Mouse (Mus musculus) midbrain, embryonic 15.5 days (tissue): Measurements from ENCODE around the gene Pdzd2. TPM values are rescaled to one million over a fixed set of nuclear protein-coding genes. Genes with fewer than 3 reads are reported as not detected.

Experiments
- ATAC-seq: fragments of 200-750 bp; cut with Nextera tagmentation; replicated peaks from 2 replicates; pipeline ENCODE4 v1.8.0; 2017; ENCODE audit warnings: moderate TSS enrichment
- H3K27ac ChIP-seq: fragments of 300-500 bp; sonication (generic); 2 replicates; pipeline ENCODE4 v1.5.1; 2015; ENCODE audit warnings: mild to moderate bottlenecking, inconsistent platforms
- H3K27me3 ChIP-seq: fragments of 300-500 bp; sonication (generic); replicated peaks from 2 replicates; pipeline ENCODE4 v1.6.1; 2015; ENCODE audit warnings: inconsistent platforms
- H3K36me3 ChIP-seq: fragments of 300-500 bp; sonication (generic); replicated peaks from 2 replicates; pipeline ENCODE4 v1.6.1; 2015; ENCODE audit warnings: inconsistent platforms
- H3K4me1 ChIP-seq: fragments of 300-500 bp; sonication (generic); 2 replicates; pipeline ENCODE4 v1.6.1; 2015; ENCODE audit warnings: inconsistent platforms
- H3K4me2 ChIP-seq: fragments of 300-500 bp; sonication (generic); 2 replicates; pipeline ENCODE4 v1.6.1; 2015; ENCODE audit warnings: inconsistent platforms, mild to moderate bottlenecking, moderate library complexity
- H3K4me3 ChIP-seq: fragments of 300-500 bp; sonication (generic); 2 replicates; pipeline ENCODE4 v1.5.1; 2015; ENCODE audit warnings: mild to moderate bottlenecking, inconsistent platforms
- H3K9ac ChIP-seq: fragments of 300-500 bp; sonication (generic); 2 replicates; pipeline ENCODE4 v1.6.1; 2015; ENCODE audit warnings: mild to moderate bottlenecking, inconsistent platforms
- H3K9me3 ChIP-seq: fragments of 300-500 bp; sonication (generic); 2 replicates; pipeline ENCODE4 v1.6.1; 2016; ENCODE audit warnings: inconsistent platforms
- WGBS: fragments of 180-500 bp; shearing (Covaris S2); methylation state at CpG from one replicate; pipeline ENCODE4 v1.1.7; 2015; ENCODE audit warnings: mixed read lengths; 5-methylcytosine and 5-hydroxymethylcytosine counted together
- polyA plus RNA-seq: library from polyadenylated mRNA; unstranded; fragments of >200 nt; fragmentation: Nextera tagmentation; extraction: Ambion mirVana; gene quantifications from 2 replicates; pipeline ENCODE4 v1.2.1, GENCODE M21; 2015

Gene Pdzd2
- polyA plus RNA-seq, 1 experiment from 2014 or later: 17.5 TPM

DNA sequence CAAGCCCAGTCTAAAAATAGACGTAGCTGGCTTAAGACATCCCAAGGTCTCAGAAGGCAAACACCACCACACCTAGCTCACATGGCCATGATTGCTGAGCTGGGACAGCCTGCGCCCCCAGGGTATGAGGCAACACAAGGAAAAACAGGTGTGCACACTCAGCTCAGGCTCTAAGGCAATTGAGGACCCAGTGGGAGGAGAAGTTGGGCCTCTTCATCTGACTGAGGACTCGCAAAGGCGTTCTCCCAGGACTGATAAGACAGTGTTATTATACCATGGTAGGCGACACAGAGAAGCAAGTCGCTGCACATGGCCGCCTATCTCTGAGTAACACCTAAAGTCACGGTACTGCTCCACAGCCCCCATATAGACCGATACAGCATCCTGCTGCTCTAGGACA, 235.8 kb downstream of the Pdzd2 start:
- Histone ChIP-seq H3K4me2 (no peak overlapping the region), H3K9ac (no peak overlapping the region), H3K36me3 (no peaks in the 10 kb centered on the region), H3K4me1 (peaks cover 31% of the 10 kb centered on the region), H3K9me3 (no peaks in the 10 kb centered on the region), H3K27ac (no peak overlapping the region), H3K4me3 (no peak overlapping the region), H3K27me3 (no peaks in the 10 kb centered on the region)
- ATAC-seq: no peak
- WGBS: 93% methylated on average over 9 of the region's 9 CpGs

DNA sequence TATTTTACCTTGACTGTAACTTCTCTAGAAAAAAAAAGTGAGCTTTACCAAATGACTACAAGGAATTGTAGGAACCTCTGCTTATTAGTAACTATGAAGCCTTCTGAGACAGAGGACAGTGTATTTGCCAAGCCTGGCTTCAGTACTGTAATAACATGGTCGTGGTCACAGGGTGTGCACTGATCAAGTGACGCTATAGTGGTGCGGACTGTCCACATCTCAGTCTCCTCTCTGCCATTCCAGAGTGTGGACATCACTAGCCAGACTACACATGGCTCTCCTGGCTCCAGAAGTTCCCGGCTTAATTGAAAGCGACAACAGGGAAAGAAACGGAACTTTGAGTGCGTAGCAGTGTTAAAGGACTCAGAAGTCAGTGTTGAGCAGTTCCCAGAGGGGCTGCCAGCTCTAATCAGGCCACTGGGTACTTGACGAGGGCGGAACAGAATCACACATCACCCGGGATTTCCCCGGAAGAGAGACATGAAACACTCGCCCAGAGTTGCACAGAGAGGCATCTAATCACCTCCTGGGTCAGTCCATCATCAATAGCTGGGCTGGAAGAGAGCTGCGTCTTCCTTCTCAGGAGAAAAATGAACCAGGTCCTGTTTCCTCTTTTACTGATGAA, 237.7 kb downstream of the Pdzd2 start:
- no peaks in the 10 kb centered on the region for H3K36me3 ChIP-seq
- no peak overlapping the region for H3K4me3 ChIP-seq
- H3K4me1 ChIP-seq: peaks cover 31% of the 10 kb centered on the region
- no peak overlapping the region for H3K9ac ChIP-seq
- H3K27me3 ChIP-seq: no peaks in the 10 kb centered on the region
- H3K9me3 ChIP-seq: no peaks in the 10 kb centered on the region
- H3K27ac ChIP-seq: no peak overlapping the region
- 0 out of 2 replicates have a peak, but pooled peaks have one; percentile 35 for ATAC-seq
- 38% methylated on average over 13 of the region's 13 CpGs for WGBS
- H3K4me2 ChIP-seq: no peak overlapping the region

DNA sequence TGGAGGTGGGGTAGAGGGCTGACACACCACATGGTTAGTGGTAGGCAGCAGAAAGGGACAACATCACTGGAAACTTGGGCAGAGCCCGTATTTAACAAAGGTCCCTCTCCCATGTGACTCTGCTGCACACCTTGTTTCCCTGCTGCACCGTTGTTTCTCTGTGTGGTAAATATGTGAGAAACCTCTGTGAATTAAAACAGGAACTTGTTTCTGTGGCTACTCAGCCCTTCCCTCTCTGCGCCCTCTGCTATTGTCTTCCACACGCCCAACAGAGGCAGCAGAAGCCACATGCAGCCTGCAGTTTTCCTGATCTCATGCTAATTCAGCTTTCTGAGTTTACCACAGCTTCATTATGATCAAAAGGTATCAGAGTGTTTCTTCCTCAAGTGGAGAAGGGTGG, 239.1 kb downstream of the Pdzd2 start:
- Histone ChIP-seq H3K27me3 (no peaks in the 10 kb centered on the region), H3K9ac (no peak overlapping the region), H3K4me2 (no peak overlapping the region), H3K27ac (no peak overlapping the region), H3K4me3 (no peak overlapping the region), H3K36me3 (no peaks in the 10 kb centered on the region), H3K9me3 (no peaks in the 10 kb centered on the region), H3K4me1 (peaks cover 19% of the 10 kb centered on the region)
- WGBS: 50% methylated on average over 4 of the region's 4 CpGs
- ATAC-seq: no peak

- no peak overlapping the region for H3K9ac ChIP-seq
- no peak overlapping the region for H3K4me3 ChIP-seq
- H3K9me3 ChIP-seq: no peaks in the 10 kb centered on the region
- H3K4me2 ChIP-seq: no peak overlapping the region
- H3K27me3 ChIP-seq: no peaks in the 10 kb centered on the region
- peaks cover 11% of the 10 kb centered on the region for H3K4me1 ChIP-seq
- no peak overlapping the region for H3K27ac ChIP-seq
- ATAC-seq: no peak
- H3K36me3 ChIP-seq: no peaks in the 10 kb centered on the region
Observed at GRCm38 (mm10) chr15:12494084-12494483, 245.6 kb downstream of the Pdzd2 start.

DNA sequence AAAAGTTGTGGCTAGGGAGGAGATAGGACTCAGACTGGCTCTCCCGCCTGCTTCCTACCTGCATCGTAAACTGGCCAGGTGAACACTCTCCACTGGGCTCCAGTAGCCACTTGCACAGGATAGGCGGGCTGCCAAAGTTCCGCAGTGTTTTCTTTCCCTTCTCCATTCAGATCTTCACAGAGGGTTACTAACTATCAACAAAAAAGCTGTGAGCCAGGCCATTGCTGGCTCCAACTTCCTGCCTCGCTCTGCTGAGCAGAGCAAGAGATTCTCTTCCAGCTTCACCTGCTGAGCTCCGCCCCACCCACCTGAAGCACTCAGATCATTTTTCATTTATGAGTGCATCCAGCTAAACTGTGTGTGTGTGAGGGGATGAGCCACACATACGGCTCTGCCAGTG, 246.5 kb downstream of the Pdzd2 start:
- Histone ChIP-seq H3K27me3 (no peaks in the 10 kb centered on the region), H3K4me2 (no peak overlapping the region), H3K27ac (no peak overlapping the region), H3K9me3 (no peaks in the 10 kb centered on the region), H3K4me3 (no peak overlapping the region), H3K36me3 (no peaks in the 10 kb centered on the region), H3K9ac (no peak overlapping the region), H3K4me1 (peaks cover 11% of the 10 kb centered on the region)
- ATAC-seq: no peak
- WGBS: 66% methylated on average over 7 of the region's 7 CpGs

DNA sequence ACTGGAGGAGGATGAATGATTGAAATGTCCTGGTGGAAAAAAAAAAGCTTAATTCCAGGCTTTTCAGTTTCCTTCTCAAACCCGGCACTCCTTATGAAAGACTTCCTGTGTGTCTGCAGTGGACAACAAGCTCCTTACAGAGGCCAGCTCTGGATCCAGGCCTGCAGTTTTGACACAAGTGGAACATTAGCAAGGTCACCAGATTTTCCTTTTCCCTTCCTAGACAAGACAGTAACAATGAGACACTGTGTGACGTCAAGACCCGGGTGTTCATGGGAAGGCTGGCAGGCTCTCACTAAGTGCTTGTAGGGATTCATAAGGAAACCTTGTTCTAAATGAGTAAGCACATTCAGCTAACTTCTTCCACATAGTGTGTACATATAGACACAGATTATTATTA, 248.8 kb downstream of the Pdzd2 start:
- 0 out of 2 replicates have a peak, but pooled peaks have one; percentile 37 for ATAC-seq
- Histone ChIP-seq H3K4me3 (no peak overlapping the region), H3K27me3 (no peaks in the 10 kb centered on the region), H3K4me1 (peaks cover 11% of the 10 kb centered on the region), H3K27ac (peak overlapping the region; percentile 31; the same call in 1 of the 2 replicates), H3K36me3 (no peaks in the 10 kb centered on the region), H3K4me2 (peak overlapping the region; percentile 7; the same call in 1 of the 2 replicates), H3K9ac (no peak overlapping the region), H3K9me3 (no peaks in the 10 kb centered on the region)
- WGBS: 30% methylated on average over 3 of the region's 3 CpGs

DNA sequence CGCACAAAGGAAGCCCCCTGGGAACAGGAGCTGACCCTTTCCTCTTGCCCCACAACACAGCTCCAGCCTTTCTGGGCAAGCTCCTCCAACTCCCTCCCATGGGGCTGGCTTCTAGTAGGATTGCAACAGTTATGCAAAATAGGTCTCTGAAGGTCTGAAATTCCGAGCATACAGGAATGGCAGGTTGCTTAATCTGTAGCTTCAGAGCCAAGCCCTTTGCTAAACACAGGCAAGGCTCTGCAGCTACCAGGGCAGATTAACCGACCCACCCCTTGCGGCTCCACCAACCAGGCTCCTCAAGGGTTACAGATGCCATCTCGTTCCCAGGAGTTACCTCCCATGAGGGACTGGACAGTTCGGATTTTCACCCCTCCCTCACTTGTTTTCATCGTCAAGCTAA, 249.2 kb downstream of the Pdzd2 start:
- Histone ChIP-seq H3K36me3 (no peaks in the 10 kb centered on the region), H3K27ac (peak overlapping the region; percentile 31; the same call in 1 of the 2 replicates), H3K4me1 (peaks cover 11% of the 10 kb centered on the region), H3K4me2 (peak overlapping the region; percentile 7; the same call in 1 of the 2 replicates), H3K27me3 (no peaks in the 10 kb centered on the region), H3K4me3 (no peak overlapping the region), H3K9ac (no peak overlapping the region), H3K9me3 (no peaks in the 10 kb centered on the region)
- WGBS: 9% methylated on average over 7 of the region's 7 CpGs
- ATAC-seq: 0 out of 2 replicates have a peak, but pooled peaks have one; percentile 30

- Histone ChIP-seq H3K36me3 (no peaks in the 10 kb centered on the region), H3K27me3 (no peaks in the 10 kb centered on the region), H3K4me1 (peaks cover 11% of the 10 kb centered on the region), H3K4me3 (no peak overlapping the region), H3K27ac (no peak overlapping the region), H3K9me3 (no peaks in the 10 kb centered on the region), H3K4me2 (no peak overlapping the region), H3K9ac (no peak overlapping the region)
- WGBS: 86% methylated on average over 2 of the region's 2 CpGs
- no peak for ATAC-seq
Observed at GRCm38 (mm10) chr15:12488316-12488715, 251.4 kb downstream of the Pdzd2 start.

GRCm38 (mm10) chr15:12481261-12481660, 258.5 kb downstream of the Pdzd2 start:
- 79% methylated on average over 5 of the region's 5 CpGs for WGBS
- H3K4me3 ChIP-seq: no peak overlapping the region
- H3K9me3 ChIP-seq: no peaks in the 10 kb centered on the region
- no peak overlapping the region for H3K27ac ChIP-seq
- no peak for ATAC-seq
- H3K4me2 ChIP-seq: no peak overlapping the region
- no peak overlapping the region for H3K9ac ChIP-seq
- no peaks in the 10 kb centered on the region for H3K36me3 ChIP-seq
- H3K4me1 ChIP-seq: peaks cover 7% of the 10 kb centered on the region
- no peaks in the 10 kb centered on the region for H3K27me3 ChIP-seq

DNA sequence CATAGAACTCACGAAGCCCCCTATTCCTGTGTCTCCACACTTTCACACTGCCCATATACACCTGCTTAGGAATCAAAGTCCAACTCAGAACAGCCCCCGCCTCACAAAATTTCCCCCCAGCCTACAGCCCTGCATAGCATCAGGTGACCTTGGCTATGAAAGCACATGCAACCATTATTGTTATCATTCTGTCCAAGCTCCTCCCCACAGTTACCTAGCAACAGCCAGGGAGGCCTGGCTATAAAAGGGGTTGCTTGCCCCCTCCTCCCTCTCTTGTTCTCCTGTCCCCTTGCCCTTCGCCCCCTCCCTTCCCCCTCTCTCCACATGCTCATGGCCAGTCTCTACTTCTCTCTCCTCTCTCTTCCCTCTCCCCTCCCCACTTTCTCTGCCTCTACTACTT, 259.4 kb downstream of the Pdzd2 start:
- no peak overlapping the region for H3K4me3 ChIP-seq
- no peaks in the 10 kb centered on the region for H3K27me3 ChIP-seq
- H3K9me3 ChIP-seq: no peaks in the 10 kb centered on the region
- peak; percentile 52 for ATAC-seq
- peaks cover 7% of the 10 kb centered on the region for H3K4me1 ChIP-seq
- H3K4me2 ChIP-seq: no peak overlapping the region
- WGBS: 27% methylated on average over 3 of the region's 3 CpGs
- no peak overlapping the region for H3K9ac ChIP-seq
- no peaks in the 10 kb centered on the region for H3K36me3 ChIP-seq
- H3K27ac ChIP-seq: no peak overlapping the region

DNA sequence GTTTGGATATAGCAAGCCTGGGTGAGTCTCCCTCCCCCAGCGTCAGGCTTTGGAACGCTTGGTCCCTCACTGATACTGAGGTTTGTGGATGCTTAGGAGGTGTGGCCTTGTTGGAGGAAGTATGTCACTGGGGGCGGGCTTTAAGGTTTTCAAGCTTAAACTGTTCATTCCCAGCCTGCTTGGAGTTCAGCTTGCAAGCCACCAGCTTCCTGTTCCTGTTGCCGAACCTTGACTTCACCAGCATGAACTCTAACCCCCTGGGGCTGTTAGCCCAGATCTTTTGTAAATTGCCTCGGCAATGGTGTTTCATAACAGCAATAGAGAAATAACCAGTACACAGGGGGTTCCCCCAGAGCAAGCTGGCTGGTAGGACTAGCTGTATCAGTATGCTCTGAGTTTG, 260.4 kb downstream of the Pdzd2 start:
- Histone ChIP-seq H3K36me3 (no peaks in the 10 kb centered on the region), H3K27me3 (no peaks in the 10 kb centered on the region), H3K4me2 (no peak overlapping the region), H3K4me1 (peaks cover 7% of the 10 kb centered on the region), H3K9ac (no peak overlapping the region), H3K27ac (no peak overlapping the region), H3K9me3 (no peaks in the 10 kb centered on the region), H3K4me3 (no peak overlapping the region)
- 72% methylated on average over 5 of the region's 5 CpGs for WGBS
- ATAC-seq: peak; percentile 27; the same call in 1 of the 2 replicates

DNA sequence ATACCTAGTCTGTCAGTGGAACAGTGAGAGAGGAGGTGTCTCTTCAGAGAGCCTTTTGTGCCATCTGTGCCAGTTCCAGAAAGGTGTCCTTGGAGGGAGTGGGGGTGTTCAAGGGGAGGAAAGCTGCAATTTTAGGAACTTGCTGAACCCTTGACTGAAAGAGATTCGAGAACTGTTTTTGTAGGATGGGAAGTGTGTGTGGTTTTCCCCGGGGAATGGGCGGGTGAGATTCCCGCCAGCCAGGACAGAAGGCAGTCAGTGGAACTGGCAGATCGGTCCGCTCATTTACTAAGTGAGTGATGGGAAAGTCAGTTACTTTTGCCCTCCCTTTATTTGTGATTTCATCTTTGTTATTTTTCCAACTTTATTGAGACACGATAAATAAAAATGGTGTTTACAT, 266.1 kb downstream of the Pdzd2 start:
- ATAC-seq: no peak
- H3K4me1 ChIP-seq: no peaks in the 10 kb centered on the region
- no peak overlapping the region for H3K4me3 ChIP-seq
- 80% methylated on average over 7 of the region's 7 CpGs for WGBS
- no peaks in the 10 kb centered on the region for H3K27me3 ChIP-seq
- no peak overlapping the region for H3K4me2 ChIP-seq
- no peaks in the 10 kb centered on the region for H3K36me3 ChIP-seq
- H3K9ac ChIP-seq: no peak overlapping the region
- H3K27ac ChIP-seq: no peak overlapping the region
- no peaks in the 10 kb centered on the region for H3K9me3 ChIP-seq

DNA sequence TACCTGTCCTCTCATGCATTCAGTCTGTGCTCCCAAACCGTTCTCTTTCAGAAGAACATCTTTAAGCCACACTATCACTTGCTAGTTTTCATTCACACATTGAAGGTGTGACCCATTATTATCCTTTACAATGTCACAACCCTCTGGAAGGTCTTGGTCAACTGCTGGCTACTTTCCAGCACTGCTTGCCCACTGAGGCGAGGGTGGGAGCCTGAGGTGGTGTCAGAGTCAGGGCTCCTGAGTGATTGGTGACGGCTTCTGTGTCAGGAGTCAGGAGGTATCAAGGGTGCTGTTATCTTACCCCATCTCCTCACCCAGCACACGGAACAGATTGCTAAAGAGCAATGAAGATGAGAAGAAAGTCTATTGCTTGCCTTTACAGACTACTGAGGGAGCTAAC, 267.1 kb downstream of the Pdzd2 start:
- no peak overlapping the region for H3K4me2 ChIP-seq
- no peak for ATAC-seq
- WGBS: 93% methylated on average over 4 of the region's 4 CpGs
- H3K4me3 ChIP-seq: no peak overlapping the region
- H3K36me3 ChIP-seq: no peaks in the 10 kb centered on the region
- no peaks in the 10 kb centered on the region for H3K9me3 ChIP-seq
- no peaks in the 10 kb centered on the region for H3K4me1 ChIP-seq
- H3K27me3 ChIP-seq: no peaks in the 10 kb centered on the region
- no peak overlapping the region for H3K27ac ChIP-seq
- no peak overlapping the region for H3K9ac ChIP-seq
